Mouse (Mus musculus): ENCODE measurements around the gene Atp11a.

Gene Atp11a

DNA sequence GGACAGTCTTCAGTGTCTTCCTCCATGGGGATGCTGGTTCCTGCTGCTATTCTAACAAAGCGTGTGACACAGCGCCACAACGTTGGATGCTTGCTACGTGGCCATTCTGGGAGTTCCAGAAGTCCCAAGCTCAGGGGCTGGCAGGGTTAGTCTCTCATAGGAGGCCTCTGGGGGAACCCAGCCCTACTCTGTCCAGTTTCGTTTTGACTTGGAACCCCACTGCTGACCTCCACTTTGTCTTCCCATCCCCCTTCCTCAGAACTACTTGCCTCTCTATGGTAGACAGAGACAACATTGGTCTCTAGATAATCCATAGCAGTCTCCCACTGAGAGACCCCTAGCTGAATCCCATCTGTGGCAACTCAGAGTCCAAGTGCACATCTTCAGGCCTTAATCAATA lies 149.8 kb downstream of the Atp11a start:
- no peak for DNase-seq (ENCODE audit: low spot score)

DNA sequence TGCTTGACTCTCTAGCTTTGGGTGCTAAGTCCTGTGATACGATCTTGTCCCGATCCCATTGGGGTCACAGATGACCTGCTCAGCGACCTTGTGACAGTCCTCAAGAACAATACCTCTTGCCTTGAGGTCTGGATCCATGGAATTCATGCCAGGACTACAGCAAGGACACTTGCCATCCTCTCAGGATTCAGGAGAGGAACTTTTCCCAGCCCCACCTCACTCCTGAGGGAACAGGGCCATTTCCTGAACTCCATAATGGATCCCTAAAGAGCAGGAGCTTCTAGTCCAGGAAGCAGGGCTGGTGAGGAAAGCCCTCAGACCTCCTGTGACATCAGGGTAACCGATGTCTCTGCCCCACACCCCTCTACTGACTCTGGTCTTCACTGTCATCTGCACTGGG lies 150.9 kb downstream of the Atp11a start:
- DNase-seq (ENCODE audit: low spot score): no peak

GRCm38 (mm10) chr8:12912011-12912410 lies 155.2 kb downstream of the Atp11a start:
- no peak for DNase-seq (ENCODE audit: low spot score)

- no peak for DNase-seq (ENCODE audit: low spot score)
Observed at GRCm38 (mm10) chr8:12915187-12916006, 158.6 kb downstream of the Atp11a start.

DNA sequence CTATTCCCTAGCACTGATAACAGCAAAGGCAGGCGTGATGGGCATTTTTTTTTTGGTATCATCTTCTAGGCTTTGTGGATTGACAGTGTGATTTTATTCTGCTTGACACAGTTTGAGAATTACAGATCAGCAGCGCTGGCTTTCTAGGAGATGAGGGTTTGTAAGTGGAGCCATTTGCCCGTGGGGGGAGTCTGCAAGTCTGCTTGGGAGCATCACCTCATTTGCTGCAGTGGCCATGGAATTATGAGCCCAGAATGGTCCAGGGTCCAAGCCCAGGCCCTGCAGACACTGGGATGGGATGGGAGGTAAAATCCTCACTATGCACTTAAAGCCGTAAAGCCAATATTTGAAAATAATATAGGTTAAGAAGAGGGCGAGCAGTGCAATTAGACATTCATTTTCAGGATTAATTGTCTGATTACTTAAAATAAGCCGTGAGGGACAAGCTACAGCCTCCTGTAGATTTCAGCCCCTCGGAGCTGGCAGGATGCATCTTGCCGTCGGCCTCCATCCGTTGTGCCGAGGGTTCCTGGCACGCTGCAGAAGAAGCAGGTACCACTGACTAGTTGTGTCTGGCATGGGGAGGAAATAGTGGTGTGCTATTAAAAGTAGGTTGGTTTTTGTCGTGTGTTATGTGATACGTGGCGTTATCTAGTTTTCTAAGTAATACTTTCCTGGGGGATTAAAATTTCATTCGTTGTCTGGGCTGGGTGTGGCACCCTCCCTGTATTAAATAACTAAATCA lies 159.5 kb downstream of the Atp11a start:
- no peak for DNase-seq (ENCODE audit: low spot score)

DNA sequence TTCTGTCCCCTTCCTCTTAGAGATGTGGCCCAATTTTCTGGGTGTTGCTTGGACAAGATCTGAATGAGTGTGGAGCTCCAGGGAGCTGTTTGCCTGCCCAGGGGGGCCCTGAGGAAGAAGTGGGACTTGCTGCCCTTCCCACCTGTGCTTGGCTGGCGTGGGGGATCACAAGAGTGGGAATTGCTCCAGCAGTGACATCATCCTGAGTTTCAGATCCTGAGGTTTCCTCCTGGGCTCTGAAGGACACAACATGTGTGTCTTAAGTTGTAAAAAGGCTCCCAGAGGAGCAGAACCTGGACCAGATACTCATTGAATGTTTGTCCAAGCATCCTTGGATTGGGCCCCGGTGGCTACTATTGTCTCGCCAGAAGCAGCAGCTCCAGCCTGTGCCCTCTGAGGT lies 160.2 kb downstream of the Atp11a start:
- DNase-seq (ENCODE audit: low spot score): no peak

GRCm38 (mm10) chr8:12917831-12918230 lies 161.0 kb downstream of the Atp11a start:
- DNase-seq (ENCODE audit: low spot score): no peak

Data from spleen, adult 12 weeks (tissue).